Mouse (Mus musculus): Measurements from ENCODE around the gene Arhgap30. TPM values are rescaled to one million over a fixed set of nuclear protein-coding genes. Genes with fewer than 3 reads are reported as not detected.

Arhgap30 gene
- polyA plus RNA-seq, 1 experiment from 2014 or later = 0.83 TPM

- Histone ChIP-seq H3K27me3 (ENCODE audit: insufficient read depth, low read length) (no peaks in the 10 kb centered on the region), H3K4me1 (replicated peaks; ENCODE audit: insufficient read depth, low read length) (no peaks in the 10 kb centered on the region), H3K9me3 (replicated peaks; ENCODE audit: low read length) (no peaks in the 10 kb centered on the region), H3K4me3 (replicated peaks; ENCODE audit: low read depth, low read length) (peak within 1 kb of the TSS; percentile 88), H3K9ac (ENCODE audit: low read depth, low read length) (peak within 1 kb of the TSS; percentile 97), H3K36me3 (ENCODE audit: insufficient read depth, low read length) (peaks cover 7% of the 10 kb centered on the region), H3K4me2 (ENCODE audit: low read length) (peak within 1 kb of the TSS; percentile 77), H3K27ac (peak within 1 kb of the TSS; percentile 90)
- peak; percentile 98 for DNase-seq (ENCODE audit: low spot score)
- ATAC-seq (replicated peaks; ENCODE audit: low FRiP score, low read depth) = peak; percentile 96
- TF ChIP-seq CTCF (IDR thresholded peaks at IDR 0.05; ENCODE audit: low read depth) = peak; percentile 17; the same call in 1 of the 2 replicates
- WGBS = under 1% methylated on average over 36 of the region's 36 CpGs
Measured at GRCm38 (mm10) chr1:171410947-171411484, 22.3 kb downstream of the Arhgap30 start, which contains the start of gene Usf1. TSS of gene Usf1 (plus strand) at chr1:171411313.

- 2% methylated on average over 36 of the region's 39 CpGs for WGBS
- no peak for DNase-seq (ENCODE audit: low spot score)
Measured at GRCm38 (mm10) chr1:171411492-171411941, 22.8 kb downstream of the Arhgap30 start.

DNA sequence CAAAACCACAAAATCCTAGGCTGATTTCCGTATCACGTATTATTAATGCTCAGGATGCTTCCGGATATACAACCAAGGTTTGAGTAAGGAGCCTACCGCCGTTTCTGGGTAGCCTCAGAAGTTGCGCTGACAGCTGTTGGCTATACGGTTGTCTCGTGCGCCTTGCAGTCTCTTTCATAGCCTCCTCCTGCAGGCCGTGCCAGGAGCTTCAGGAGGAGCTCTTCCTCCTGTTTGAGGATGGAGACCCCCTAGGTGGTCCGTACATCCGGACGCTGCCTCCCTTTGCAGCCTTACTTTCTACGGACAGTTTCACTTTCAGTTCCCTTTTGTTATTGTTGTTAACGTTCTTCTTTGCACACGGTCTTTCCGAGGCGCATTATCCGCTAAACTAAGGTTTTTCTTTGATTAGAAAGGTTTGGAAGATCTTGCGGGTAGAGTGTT lies 23.3 kb downstream of the Arhgap30 start:
- Histone ChIP-seq H3K4me3 (replicated peaks; ENCODE audit: low read depth, low read length) (peak overlapping the region; percentile 88), H3K36me3 (ENCODE audit: insufficient read depth, low read length) (peaks cover 16% of the 10 kb centered on the region), H3K4me1 (replicated peaks; ENCODE audit: insufficient read depth, low read length) (no peaks in the 10 kb centered on the region), H3K9ac (ENCODE audit: low read depth, low read length) (peak overlapping the region; percentile 97), H3K27me3 (ENCODE audit: insufficient read depth, low read length) (no peaks in the 10 kb centered on the region), H3K4me2 (ENCODE audit: low read length) (peak overlapping the region; percentile 77), H3K27ac (peak overlapping the region; percentile 90), H3K9me3 (replicated peaks; ENCODE audit: low read length) (no peaks in the 10 kb centered on the region)
- WGBS = 1% methylated on average over 20 of the region's 20 CpGs
- peak; percentile 5; the same call in 1 of the 2 replicates for TF ChIP-seq CTCF (IDR thresholded peaks at IDR 0.05; ENCODE audit: low read depth)
- DNase-seq (ENCODE audit: low spot score) (peak; percentile 81), ATAC-seq (replicated peaks; ENCODE audit: low FRiP score, low read depth) (no peak)

More at GRCm38 (mm10) chr1:171411492-171411941, 22.8 kb downstream of the Arhgap30 start:
- no peak for TF ChIP-seq CTCF (IDR thresholded peaks at IDR 0.05; ENCODE audit: low read depth)
- no peaks in the 10 kb centered on the region for H3K27me3 ChIP-seq (ENCODE audit: insufficient read depth, low read length)
- H3K4me3 ChIP-seq (replicated peaks; ENCODE audit: low read depth, low read length) = peak overlapping the region; percentile 88
- no peaks in the 10 kb centered on the region for H3K4me1 ChIP-seq (replicated peaks; ENCODE audit: insufficient read depth, low read length)
- peak overlapping the region; percentile 77 for H3K4me2 ChIP-seq (ENCODE audit: low read length)
- peaks cover 12% of the 10 kb centered on the region for H3K36me3 ChIP-seq (ENCODE audit: insufficient read depth, low read length)
- peak overlapping the region; percentile 90 for H3K27ac ChIP-seq
- no peaks in the 10 kb centered on the region for H3K9me3 ChIP-seq (replicated peaks; ENCODE audit: low read length)
- ATAC-seq (replicated peaks; ENCODE audit: low FRiP score, low read depth) = peak; percentile 75
- peak overlapping the region; percentile 97 for H3K9ac ChIP-seq (ENCODE audit: low read depth, low read length)

DNA sequence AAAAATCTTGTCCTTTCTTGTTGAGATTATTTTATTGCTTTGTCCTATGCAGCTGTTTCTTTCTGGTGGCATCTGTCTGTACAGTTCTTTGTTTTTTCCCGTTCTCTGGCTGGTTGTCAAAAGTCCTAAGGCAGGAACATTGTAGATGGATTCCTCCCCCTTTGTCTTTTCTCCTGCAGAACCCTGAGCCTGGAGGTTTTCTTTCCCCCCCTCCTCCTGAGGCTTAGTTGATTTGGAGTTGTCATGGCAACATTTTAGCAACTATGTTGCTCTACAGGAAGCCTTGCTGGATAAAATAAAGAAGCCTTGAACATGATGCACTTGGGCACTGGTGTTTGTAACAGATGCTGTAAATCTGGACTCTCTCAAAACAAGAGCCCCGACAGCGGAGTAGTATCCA lies 23.7 kb downstream of the Arhgap30 start:
- H3K4me1 ChIP-seq (replicated peaks; ENCODE audit: insufficient read depth, low read length) = no peaks in the 10 kb centered on the region
- peak overlapping the region; percentile 77 for H3K4me2 ChIP-seq (ENCODE audit: low read length)
- peak overlapping the region; percentile 97 for H3K9ac ChIP-seq (ENCODE audit: low read depth, low read length)
- H3K36me3 ChIP-seq (ENCODE audit: insufficient read depth, low read length) = peaks cover 20% of the 10 kb centered on the region
- WGBS = 18% methylated on average over 3 of the region's 3 CpGs
- H3K27me3 ChIP-seq (ENCODE audit: insufficient read depth, low read length) = no peaks in the 10 kb centered on the region
- no peaks in the 10 kb centered on the region for H3K9me3 ChIP-seq (replicated peaks; ENCODE audit: low read length)
- no peak for TF ChIP-seq CTCF (IDR thresholded peaks at IDR 0.05; ENCODE audit: low read depth)
- H3K4me3 ChIP-seq (replicated peaks; ENCODE audit: low read depth, low read length) = peak overlapping the region; percentile 88
- no peak for ATAC-seq (replicated peaks; ENCODE audit: low FRiP score, low read depth)
- H3K27ac ChIP-seq = peak overlapping the region; percentile 90
- peak; percentile 84 for DNase-seq (ENCODE audit: low spot score)

DNA sequence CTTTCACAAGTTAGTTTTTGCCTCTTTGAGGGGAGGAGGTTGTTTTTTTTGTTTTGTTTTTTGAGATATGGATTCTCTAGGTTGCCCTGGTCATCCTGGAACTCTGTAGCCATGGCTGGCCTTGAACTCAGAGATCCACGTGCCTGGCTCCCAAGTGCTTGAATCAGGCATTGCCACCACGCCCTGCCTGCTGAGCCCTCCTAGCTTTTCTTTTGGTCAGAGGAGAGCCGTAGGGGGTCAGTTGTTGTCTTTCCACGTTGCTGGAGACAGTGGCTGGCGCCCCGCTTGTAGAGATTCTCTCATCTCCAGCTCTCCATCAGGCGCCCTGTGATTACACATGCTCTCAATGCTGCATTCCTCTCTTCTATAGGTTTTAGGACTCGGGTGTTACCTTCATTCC lies 24.9 kb downstream of the Arhgap30 start:
- no peak for DNase-seq (ENCODE audit: low spot score)
- Histone ChIP-seq H3K9ac (ENCODE audit: low read depth, low read length) (no peak overlapping the region), H3K9me3 (replicated peaks; ENCODE audit: low read length) (no peaks in the 10 kb centered on the region), H3K27ac (no peak overlapping the region), H3K4me2 (ENCODE audit: low read length) (no peak overlapping the region), H3K4me3 (replicated peaks; ENCODE audit: low read depth, low read length) (no peak overlapping the region), H3K36me3 (ENCODE audit: insufficient read depth, low read length) (peaks cover 21% of the 10 kb centered on the region), H3K27me3 (ENCODE audit: insufficient read depth, low read length) (no peaks in the 10 kb centered on the region), H3K4me1 (replicated peaks; ENCODE audit: insufficient read depth, low read length) (no peaks in the 10 kb centered on the region)
- WGBS = 82% methylated on average over 8 of the region's 8 CpGs
- ATAC-seq (replicated peaks; ENCODE audit: low FRiP score, low read depth) = no peak
- no peak for TF ChIP-seq CTCF (IDR thresholded peaks at IDR 0.05; ENCODE audit: low read depth)

DNA sequence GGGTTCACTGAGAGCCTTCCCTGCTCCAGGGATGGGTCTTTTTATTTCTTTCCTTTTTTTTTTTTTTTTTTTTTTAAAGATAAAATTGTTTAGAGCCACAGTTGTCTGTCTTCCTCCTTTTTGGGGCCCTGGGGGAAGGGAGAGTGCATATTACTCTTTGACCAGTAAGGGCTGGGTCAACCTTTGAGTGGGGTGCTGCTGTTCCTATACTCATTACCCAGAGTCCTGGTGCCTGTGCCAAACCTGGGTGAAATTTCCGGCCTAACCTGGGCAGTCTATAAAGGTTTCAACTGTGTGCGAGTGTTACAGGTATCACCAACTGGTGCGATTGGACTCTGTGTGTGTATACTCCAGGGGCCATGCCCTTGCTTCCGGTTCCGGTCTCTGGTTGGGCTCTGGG lies 29.9 kb downstream of the Arhgap30 start, which contains the start of gene Tstd1:
Tstd1 (plus strand) TSS at position 213 of the 400 bp plus-strand sequence.
- no peak within 1 kb of the TSS for H3K27ac ChIP-seq
- peaks cover 34% of the 10 kb centered on the region for H3K36me3 ChIP-seq (ENCODE audit: insufficient read depth, low read length)
- no peaks in the 10 kb centered on the region for H3K9me3 ChIP-seq (replicated peaks; ENCODE audit: low read length)
- H3K4me2 ChIP-seq (ENCODE audit: low read length) = no peak within 1 kb of the TSS
- H3K4me3 ChIP-seq (replicated peaks; ENCODE audit: low read depth, low read length) = no peak within 1 kb of the TSS
- no peak for DNase-seq (ENCODE audit: low spot score)
- no peak; the same call in 1 of the 2 replicates for ATAC-seq (replicated peaks; ENCODE audit: low FRiP score, low read depth)
- H3K4me1 ChIP-seq (replicated peaks; ENCODE audit: insufficient read depth, low read length) = no peaks in the 10 kb centered on the region
- no peak within 1 kb of the TSS for H3K9ac ChIP-seq (ENCODE audit: low read depth, low read length)
- TF ChIP-seq CTCF (IDR thresholded peaks at IDR 0.05; ENCODE audit: low read depth) = no peak
- H3K27me3 ChIP-seq (ENCODE audit: insufficient read depth, low read length) = no peaks in the 10 kb centered on the region
- 88% methylated on average over 5 of the region's 5 CpGs for WGBS

Measured in kidney, postnatal 0 days (tissue).